Mouse (Mus musculus): ENCODE results near the gene Foxred1.

- TF ChIP-seq GATA1 (IDR thresholded peaks at IDR 0.05; ENCODE audit: borderline replicate concordance, low read length) (no peak), FLI1 (IDR thresholded peaks at IDR 0.05; ENCODE audit: low read length) (no peak)
Measured at GRCm38 (mm10) chr9:35186430-35186829, 24.4 kb downstream of the Foxred1 start.

Measured in megakaryocyte, embryonic 14.5 days (primary cell).